Mouse (Mus musculus): ENCODE measurements around the gene Etfb.

- TF ChIP-seq CTCF (IDR thresholded peaks at IDR 0.05; ENCODE audit: extremely low read depth, insufficient read depth, insufficient read length, insufficient replicate concordance): no peak
- TF ChIP-seq POLR2A (IDR thresholded peaks at IDR 0.05; ENCODE audit: low read depth, low read length): no peak
Observed at GRCm38 (mm10) chr7:43454371-43454770, 10.5 kb downstream of the Etfb start.

All from spleen, adult 2 months (tissue).